ENCODE assay signal across 23 mouse cellular contexts in genomic region chr11:43589530-43590072, GRCm38 (mm10). TPM values are rescaled to one million over a fixed set of nuclear protein-coding genes. Genes with fewer than 3 reads are reported as not detected.
A peak's percentile ranks its signal among the peaks of the same experiment; 100 is the strongest.
DNase-seq lines count a peak whose midpoint lies in the region; ATAC-seq lines count a peak whose summit lies in the region.
"Had no signal": no experiment of that assay in that cellular context is flagged by ENCODE, and none has a peak within 500 bp of the region (broad histone marks: within the 10 kb centered on the region; RNA-seq: fewer than 3 reads in every experiment).

No protein-coding gene starts in this region.

- H3K27ac ChIP-seq in hindbrain, embryonic 11.5 days (ENCODE audit: low read depth, low read length): no peak overlapping the region
- no peak overlapping the region for H3K27ac ChIP-seq in hindbrain, embryonic 10.5 days
- peak overlapping the region; percentile 31; the same call in 1 of the 2 replicates for H3K27ac ChIP-seq in midbrain, embryonic 12.5 days (replicated peaks)
- H3K27ac ChIP-seq in midbrain, embryonic 10.5 days (replicated peaks): no peak overlapping the region
- H3K27ac ChIP-seq in midbrain, embryonic 14.5 days (replicated peaks; ENCODE audit: low read depth, low read length): no peak overlapping the region
- H3K27ac ChIP-seq: embryonic facial prominence, embryonic 13.5 days; forebrain, embryonic 13.5 days; liver, embryonic 15.5 days; neural tube, embryonic 13.5 days had no signal

- no peak overlapping the region for H3K4me2 ChIP-seq in hindbrain, embryonic 11.5 days (replicated peaks; ENCODE audit: low read depth, low read length)
- no peak overlapping the region for H3K4me2 ChIP-seq in midbrain, embryonic 12.5 days (replicated peaks)
- H3K4me2 ChIP-seq in midbrain, embryonic 14.5 days (ENCODE audit: low read length): no peak overlapping the region
- H3K4me2 ChIP-seq: embryonic facial prominence, embryonic 13.5 days; forebrain, embryonic 13.5 days; liver, embryonic 15.5 days; neural tube, embryonic 13.5 days had no signal

- no peaks in the 10 kb centered on the region for H3K9me3 ChIP-seq in hindbrain, embryonic 11.5 days (ENCODE audit: control insufficient read depth, low read length)
- H3K9me3 ChIP-seq in hindbrain, embryonic 10.5 days: no peaks in the 10 kb centered on the region
- H3K9me3 ChIP-seq in midbrain, embryonic 12.5 days: no peaks in the 10 kb centered on the region
- no peaks in the 10 kb centered on the region for H3K9me3 ChIP-seq in midbrain, embryonic 10.5 days (replicated peaks)
- H3K9me3 ChIP-seq in midbrain, embryonic 14.5 days (ENCODE audit: control insufficient read depth, low read length): no peaks in the 10 kb centered on the region
- H3K9me3 ChIP-seq: embryonic facial prominence, embryonic 13.5 days; forebrain, embryonic 13.5 days; limb, embryonic 10.5 days; liver, embryonic 15.5 days; neural tube, embryonic 13.5 days had no signal

- no peak overlapping the region for H3K4me3 ChIP-seq in hindbrain, embryonic 11.5 days (ENCODE audit: low read depth, low read length)
- no peak overlapping the region for H3K4me3 ChIP-seq in hindbrain, embryonic 10.5 days
- no peak overlapping the region for H3K4me3 ChIP-seq in midbrain, embryonic 12.5 days
- H3K4me3 ChIP-seq in midbrain, embryonic 10.5 days: no peak overlapping the region
- no peak overlapping the region for H3K4me3 ChIP-seq in midbrain, embryonic 14.5 days (replicated peaks; ENCODE audit: low read depth, low read length)
- H3K4me3 ChIP-seq: embryonic facial prominence, embryonic 13.5 days; erythroblast, embryonic 14.5 days; forebrain, embryonic 13.5 days; limb, embryonic 10.5 days; liver, embryonic 15.5 days; neural tube, embryonic 13.5 days had no signal

- no peak for DNase-seq in hindbrain, embryonic 11.5 days (ENCODE audit: low spot score)
- DNase-seq in hindbrain, embryonic 10.5 days (ENCODE audit: low spot score): no peak
- DNase-seq in midbrain, embryonic 10.5 days (ENCODE audit: low spot score): no peak
- DNase-seq in embryo, embryonic 10.5 days (ENCODE audit: low spot score): peak; percentile 70
- DNase-seq in midbrain, embryonic 14.5 days: peak; percentile 47
- no peak for DNase-seq in right cerebral cortex, postnatal 25 days
- DNase-seq: adrenal gland, postnatal 25 days; cerebellum, adult 9-10 months; heart, postnatal 4 days; kidney, adult 8-10 months; kidney, postnatal 10 days; liver; lung, postnatal 10 days had no signal

- 0 out of 2 replicates have a peak, but pooled peaks cover 2% of the 10 kb centered on the region for H3K4me1 ChIP-seq in hindbrain, embryonic 11.5 days (replicated peaks; ENCODE audit: control insufficient read depth, insufficient read depth, low read length)
- H3K4me1 ChIP-seq in hindbrain, embryonic 10.5 days (replicated peaks): peaks cover 12% of the 10 kb centered on the region
- H3K4me1 ChIP-seq in midbrain, embryonic 12.5 days: no peaks in the 10 kb centered on the region
- peaks cover 26% of the 10 kb centered on the region for H3K4me1 ChIP-seq in midbrain, embryonic 10.5 days
- no peaks in the 10 kb centered on the region for H3K4me1 ChIP-seq in midbrain, embryonic 14.5 days (ENCODE audit: control insufficient read depth, insufficient read depth, low read length)
- H3K4me1 ChIP-seq: embryonic facial prominence, embryonic 13.5 days; liver, embryonic 15.5 days had no signal

- WGBS in hindbrain, embryonic 11.5 days: 62% methylated on average over 6 of the region's 6 CpGs
- WGBS in hindbrain, embryonic 10.5 days: 74% methylated on average over 6 of the region's 6 CpGs
- 63% methylated on average over 6 of the region's 6 CpGs for WGBS in midbrain, embryonic 12.5 days
- 78% methylated on average over 6 of the region's 6 CpGs for WGBS in midbrain, embryonic 10.5 days
- 58% methylated on average over 6 of the region's 6 CpGs for WGBS in midbrain, embryonic 14.5 days

- no peaks in the 10 kb centered on the region for H3K27me3 ChIP-seq in hindbrain, embryonic 11.5 days (ENCODE audit: control insufficient read depth, insufficient read depth, low read length)
- H3K27me3 ChIP-seq in hindbrain, embryonic 10.5 days (ENCODE audit: insufficient read depth, poor library complexity, severe bottlenecking): no peaks in the 10 kb centered on the region
- H3K27me3 ChIP-seq in midbrain, embryonic 12.5 days: no peaks in the 10 kb centered on the region
- H3K27me3 ChIP-seq in midbrain, embryonic 10.5 days (ENCODE audit: low read depth, poor library complexity, severe bottlenecking): no peaks in the 10 kb centered on the region
- H3K27me3 ChIP-seq in midbrain, embryonic 14.5 days (ENCODE audit: control insufficient read depth, insufficient read depth, low read length): no peaks in the 10 kb centered on the region
- H3K27me3 ChIP-seq: embryonic facial prominence, embryonic 13.5 days; forebrain, embryonic 13.5 days; liver, embryonic 15.5 days; neural tube, embryonic 13.5 days had no signal

- no peaks in the 10 kb centered on the region for H3K36me3 ChIP-seq in hindbrain, embryonic 11.5 days (ENCODE audit: control insufficient read depth, insufficient read depth, low read length)
- H3K36me3 ChIP-seq in hindbrain, embryonic 10.5 days: peaks cover 44% of the 10 kb centered on the region
- peaks cover 29% of the 10 kb centered on the region for H3K36me3 ChIP-seq in midbrain, embryonic 12.5 days
- H3K36me3 ChIP-seq in midbrain, embryonic 10.5 days: peaks cover 50% of the 10 kb centered on the region
- H3K36me3 ChIP-seq in midbrain, embryonic 14.5 days (ENCODE audit: control insufficient read depth, insufficient read depth, low read length): peaks cover 15% of the 10 kb centered on the region
- H3K36me3 ChIP-seq: liver, embryonic 15.5 days had no signal

- H3K9ac ChIP-seq in hindbrain, embryonic 11.5 days (ENCODE audit: low read depth, low read length): no peak overlapping the region
- no peak overlapping the region for H3K9ac ChIP-seq in midbrain, embryonic 12.5 days (replicated peaks)
- no peak overlapping the region for H3K9ac ChIP-seq in midbrain, embryonic 14.5 days (replicated peaks; ENCODE audit: low read length)
- H3K9ac ChIP-seq: embryonic facial prominence, embryonic 13.5 days; forebrain, embryonic 13.5 days; liver, embryonic 15.5 days; neural tube, embryonic 13.5 days had no signal

- ATAC-seq in hindbrain, embryonic 11.5 days (ENCODE audit: low FRiP score): peak; percentile 64
- ATAC-seq in midbrain, embryonic 12.5 days (ENCODE audit: low FRiP score, low read depth): no peak
- no peak for ATAC-seq in midbrain, embryonic 14.5 days (ENCODE audit: low FRiP score, low TSS enrichment)
- ATAC-seq: CD4-positive, CD25-positive, alpha-beta regulatory T cell, adult 4 months; forebrain, embryonic 13.5 days; inflammation-experienced regulatory T-cells, adult 6 months had no signal

RNA-seq across cellular contexts. Expression of gene 4933415A04Rik, which starts 2.8 kb away (rescaled TPM):
- 8.5 and 10.4 TPM in 2 replicates for polyA plus RNA-seq in hindbrain, embryonic 11.5 days (2014; fragmentation: Nextera tagmentation; extraction: Ambion mirVana)
- polyA plus RNA-seq in hindbrain, embryonic 10.5 days (2016; fragmentation: Nextera tagmentation; extraction: Ambion mirVana): 10.4 and 12.8 TPM in 2 replicates
- 8.4 and 9.3 TPM in 2 replicates for polyA plus RNA-seq in midbrain, embryonic 12.5 days (2016; fragmentation: Nextera tagmentation; extraction: Ambion mirVana)
- 12.1 and 14.2 TPM in 2 replicates for polyA plus RNA-seq in midbrain, embryonic 10.5 days (2016; fragmentation: Nextera tagmentation; extraction: Ambion mirVana)
- 3.2 and 3.9 TPM in 2 replicates for polyA plus RNA-seq in midbrain, embryonic 14.5 days (2014; fragmentation: Nextera tagmentation; extraction: Ambion mirVana)
- polyA plus RNA-seq: CD4-positive, CD25-positive, alpha-beta regulatory T cell, adult 4 months; erythroblast, embryonic 14.5 days had no signal

RNA-seq across cellular contexts. Expression of gene Fabp6, which starts 11.7 kb away (rescaled TPM):
- not detected in 2 replicates for polyA plus RNA-seq in hindbrain, embryonic 11.5 days (2014; fragmentation: Nextera tagmentation; extraction: Ambion mirVana)
- not detected in 2 replicates for polyA plus RNA-seq in hindbrain, embryonic 10.5 days (2016; fragmentation: Nextera tagmentation; extraction: Ambion mirVana)
- not detected in 2 replicates for polyA plus RNA-seq in midbrain, embryonic 12.5 days (2016; fragmentation: Nextera tagmentation; extraction: Ambion mirVana)
- polyA plus RNA-seq in midbrain, embryonic 10.5 days (2016; fragmentation: Nextera tagmentation; extraction: Ambion mirVana): not detected in 2 replicates
- polyA plus RNA-seq in midbrain, embryonic 14.5 days (2014; fragmentation: Nextera tagmentation; extraction: Ambion mirVana): not detected in 2 replicates
- polyA plus RNA-seq: CD4-positive, CD25-positive, alpha-beta regulatory T cell, adult 4 months; embryonic facial prominence, embryonic 13.5 days; erythroblast, embryonic 14.5 days; forebrain, embryonic 13.5 days; gonadal fat pad, adult 2 months; inflammation-experienced regulatory T-cells, adult 6 months; limb, embryonic 10.5 days; liver, embryonic 15.5 days; neural tube, embryonic 13.5 days had no signal

Comparison
In these comparisons a context has a peak if more than half of its experiments do, and no peak if none do; other contexts are left out.
1. DNase-seq: peak in embryo, embryonic 10.5 days (single experiment) and midbrain, embryonic 14.5 days (single experiment); none in hindbrain, embryonic 11.5 days (single experiment), hindbrain, embryonic 10.5 days (single experiment), midbrain, embryonic 10.5 days (single experiment) and right cerebral cortex, postnatal 25 days (single experiment).